Comparison of ENCODE assay signal across 8 mouse cellular contexts in genomic region chr7:127476855-127477254, GRCm38 (mm10). TPM values are rescaled to one million over a fixed set of nuclear protein-coding genes. Genes with fewer than 3 reads are reported as not detected.
DNase-seq lines count a peak whose midpoint lies in the region; ATAC-seq and TF ChIP-seq lines count a peak whose summit lies in the region.

No protein-coding gene starts in this region.

- H3K9ac ChIP-seq in neural tube, embryonic 12.5 days, result peak overlapping the region; percentile 54; the same call in 1 of the 2 replicates
- no peak overlapping the region for H3K9ac ChIP-seq in limb, embryonic 14.5 days (ENCODE audit: low read depth, low read length, severe bottlenecking)
- H3K9ac ChIP-seq in stomach, embryonic 16.5 days (ENCODE audit: low read length), result peak overlapping the region; percentile 91

- peak; percentile 52 for DNase-seq in cerebellum, adult 9-11 months
- no peak for DNase-seq in cerebellum, postnatal 4 days (ENCODE audit: low spot score in 2 of 2)
- DNase-seq in neural tube, embryonic 10.5 days (ENCODE audit: extremely low spot score, low spot score), result no peak
- DNase-seq in limb, embryonic 14.5 days (ENCODE audit: low spot score), result no peak
- no peak for DNase-seq in embryo, embryonic 11 days

- H3K4me1 ChIP-seq in neural tube, embryonic 12.5 days, result peaks cover 34% of the 10 kb centered on the region
- peaks cover 20% of the 10 kb centered on the region for H3K4me1 ChIP-seq in limb, embryonic 14.5 days (ENCODE audit: control insufficient read depth, insufficient read depth, low read length)
- H3K4me1 ChIP-seq in stomach, embryonic 16.5 days (ENCODE audit: control insufficient read depth, insufficient read depth, low read length), result peaks cover 29% of the 10 kb centered on the region

- ATAC-seq in neural tube, embryonic 12.5 days (ENCODE audit: low FRiP score, low read depth), result no peak
- no peak for ATAC-seq in limb, embryonic 14.5 days (ENCODE audit: low FRiP score, low read depth)
- ATAC-seq in stomach, embryonic 16.5 days (ENCODE audit: insufficient read depth, low FRiP score), result no peak
- ATAC-seq in activated CD4-positive, CD25-positive, alpha-beta regulatory T cell, adult 4 months, result no peak

- H3K36me3 ChIP-seq in neural tube, embryonic 12.5 days, result peaks cover 43% of the 10 kb centered on the region
- H3K36me3 ChIP-seq in limb, embryonic 14.5 days (ENCODE audit: control insufficient read depth, insufficient read depth, low read length), result peaks cover 42% of the 10 kb centered on the region
- peaks cover 25% of the 10 kb centered on the region for H3K36me3 ChIP-seq in stomach, embryonic 16.5 days (ENCODE audit: control insufficient read depth, insufficient read depth, low read length)

- no peak overlapping the region for H3K27ac ChIP-seq in neural tube, embryonic 12.5 days
- peak overlapping the region; percentile 85 for H3K27ac ChIP-seq in limb, embryonic 14.5 days (replicated peaks; ENCODE audit: low read depth, low read length)
- peak overlapping the region; percentile 99 for H3K27ac ChIP-seq in stomach, embryonic 16.5 days (ENCODE audit: low read length)

- H3K4me2 ChIP-seq in neural tube, embryonic 12.5 days (replicated peaks), result peak overlapping the region; percentile 94
- peak overlapping the region; percentile 60 for H3K4me2 ChIP-seq in limb, embryonic 14.5 days (replicated peaks; ENCODE audit: low read depth, low read length, severe bottlenecking)
- peak overlapping the region; percentile 54 for H3K4me2 ChIP-seq in stomach, embryonic 16.5 days (ENCODE audit: low read depth, low read length)

- H3K4me3 ChIP-seq in neural tube, embryonic 12.5 days, result peak overlapping the region; percentile 98; the same call in 1 of the 2 replicates
- peak overlapping the region; percentile 89 for H3K4me3 ChIP-seq in limb, embryonic 14.5 days (replicated peaks; ENCODE audit: low read length)
- H3K4me3 ChIP-seq in stomach, embryonic 16.5 days (replicated peaks; ENCODE audit: low read length), result peak overlapping the region; percentile 77

- TF ChIP-seq POLR2A in limb, embryonic 14.5 days (IDR thresholded peaks at IDR 0.05; ENCODE audit: borderline replicate concordance, extremely low read depth, insufficient read depth, insufficient read length), result no peak

- no peaks in the 10 kb centered on the region for H3K27me3 ChIP-seq in neural tube, embryonic 12.5 days (replicated peaks)
- H3K27me3 ChIP-seq in limb, embryonic 14.5 days (ENCODE audit: control insufficient read depth, insufficient read depth, low read length), result no peaks in the 10 kb centered on the region
- H3K27me3 ChIP-seq in stomach, embryonic 16.5 days (ENCODE audit: control insufficient read depth, insufficient read depth, low read length), result no peaks in the 10 kb centered on the region

- WGBS in neural tube, embryonic 12.5 days, result 83% methylated on average over 4 of the region's 4 CpGs
- 76% methylated on average over 4 of the region's 4 CpGs for WGBS in limb, embryonic 14.5 days
- WGBS in stomach, embryonic 16.5 days, result 44% methylated on average over 4 of the region's 4 CpGs

- H3K9me3 ChIP-seq in neural tube, embryonic 12.5 days, result no peaks in the 10 kb centered on the region
- H3K9me3 ChIP-seq in limb, embryonic 14.5 days (ENCODE audit: control insufficient read depth, low read length), result no peaks in the 10 kb centered on the region
- no peaks in the 10 kb centered on the region for H3K9me3 ChIP-seq in stomach, embryonic 16.5 days (replicated peaks; ENCODE audit: control insufficient read depth, low read length)

RNA-seq across cellular contexts. Expression of gene Fbrs, which starts 2.1 kb away (rescaled TPM):
- 13.1 and 16.9 TPM in 2 replicates for polyA plus RNA-seq in neural tube, embryonic 12.5 days (2016; fragmentation: Nextera tagmentation; extraction: Ambion mirVana)
- polyA plus RNA-seq in limb, embryonic 14.5 days (2012; rRNA removed), result 49.8 and 57.2 TPM in 2 replicates
- polyA plus RNA-seq in limb, embryonic 14.5 days (2014; fragmentation: Nextera tagmentation; extraction: Ambion mirVana), result 17.3 and 21.1 TPM in 2 replicates
- polyA plus RNA-seq in stomach, embryonic 16.5 days (2015; fragmentation: Nextera tagmentation; extraction: Ambion mirVana), result 10.5 and 11.1 TPM in 2 replicates
- 10 to 100 TPM; 17.9 to 25.0 TPM for polyA plus RNA-seq in activated CD4-positive, CD25-positive, alpha-beta regulatory T cell, adult 4 months (2017; shearing (Covaris generic))

RNA-seq across cellular contexts. Expression of gene Prr14, which starts 17.4 kb away (rescaled TPM):
- polyA plus RNA-seq in neural tube, embryonic 12.5 days (2016; fragmentation: Nextera tagmentation; extraction: Ambion mirVana), result 56.1 and 63.5 TPM in 2 replicates
- polyA plus RNA-seq in limb, embryonic 14.5 days (2012; rRNA removed), result 65.8 and 86.0 TPM in 2 replicates
- 43.7 and 49.7 TPM in 2 replicates for polyA plus RNA-seq in limb, embryonic 14.5 days (2014; fragmentation: Nextera tagmentation; extraction: Ambion mirVana)
- 35.9 and 37.8 TPM in 2 replicates for polyA plus RNA-seq in stomach, embryonic 16.5 days (2015; fragmentation: Nextera tagmentation; extraction: Ambion mirVana)
- polyA plus RNA-seq in activated CD4-positive, CD25-positive, alpha-beta regulatory T cell, adult 4 months (2017; shearing (Covaris generic)), result 100 to 1,000 TPM; 137 to 165 TPM

RNA-seq across cellular contexts. Expression of gene Zfp689, which starts 27.9 kb away (rescaled TPM):
- 17.4 and 20.3 TPM in 2 replicates for polyA plus RNA-seq in neural tube, embryonic 12.5 days (2016; fragmentation: Nextera tagmentation; extraction: Ambion mirVana)
- 10.2 and 14.7 TPM in 2 replicates for polyA plus RNA-seq in limb, embryonic 14.5 days (2012; rRNA removed)
- polyA plus RNA-seq in limb, embryonic 14.5 days (2014; fragmentation: Nextera tagmentation; extraction: Ambion mirVana), result 7.7 and 10.5 TPM in 2 replicates
- 5.0 and 5.8 TPM in 2 replicates for polyA plus RNA-seq in stomach, embryonic 16.5 days (2015; fragmentation: Nextera tagmentation; extraction: Ambion mirVana)
- 1 to 10 TPM; 3.3 to 5.4 TPM for polyA plus RNA-seq in activated CD4-positive, CD25-positive, alpha-beta regulatory T cell, adult 4 months (2017; shearing (Covaris generic))

RNA-seq across cellular contexts. Expression of gene Srcap, which starts 34.9 kb away (rescaled TPM):
- polyA plus RNA-seq in neural tube, embryonic 12.5 days (2016; fragmentation: Nextera tagmentation; extraction: Ambion mirVana), result 72.9 and 79.9 TPM in 2 replicates
- polyA plus RNA-seq in limb, embryonic 14.5 days (2012; rRNA removed), result 21.4 and 37.2 TPM in 2 replicates
- polyA plus RNA-seq in limb, embryonic 14.5 days (2014; fragmentation: Nextera tagmentation; extraction: Ambion mirVana), result 44.1 and 54.8 TPM in 2 replicates
- 20.3 and 32.4 TPM in 2 replicates for polyA plus RNA-seq in stomach, embryonic 16.5 days (2015; fragmentation: Nextera tagmentation; extraction: Ambion mirVana)
- 10 to 100 TPM in 1 of 2 experiments, 1 to 10 TPM in 1; 8.1 to 10.9 TPM for polyA plus RNA-seq in activated CD4-positive, CD25-positive, alpha-beta regulatory T cell, adult 4 months (2017; shearing (Covaris generic))

RNA-seq across cellular contexts. Expression of gene Gm42715, which starts 42.5 kb away (rescaled TPM):
- 14.3 and 15.0 TPM in 2 replicates for polyA plus RNA-seq in neural tube, embryonic 12.5 days (2016; fragmentation: Nextera tagmentation; extraction: Ambion mirVana)
- polyA plus RNA-seq in limb, embryonic 14.5 days (2012; rRNA removed), result 17.4 and 19.6 TPM in 2 replicates
- polyA plus RNA-seq in limb, embryonic 14.5 days (2014; fragmentation: Nextera tagmentation; extraction: Ambion mirVana), result 15.0 and 17.0 TPM in 2 replicates
- 12.3 and 13.2 TPM in 2 replicates for polyA plus RNA-seq in stomach, embryonic 16.5 days (2015; fragmentation: Nextera tagmentation; extraction: Ambion mirVana)
- 10 to 100 TPM; 19.2 to 20.0 TPM for polyA plus RNA-seq in activated CD4-positive, CD25-positive, alpha-beta regulatory T cell, adult 4 months (2017; shearing (Covaris generic))
